Mouse (Mus musculus) olfactory bulb, adult 2 months (tissue): Measurements from ENCODE around the gene Simc1.

Experiments used
- CTCF ChIP-seq: fragments of 200-500 bp; IDR thresholded peaks from 2 replicates; pipeline ENCODE4 v1.5.1; 2012; ENCODE audit warnings: low read depth, mild to moderate bottlenecking, low read length, moderate library complexity; ENCODE audit not compliant: insufficient read depth
- POLR2A ChIP-seq: fragments of 200-500 bp; IDR thresholded peaks from 2 replicates; pipeline ENCODE4 v1.6.1; 2012; ENCODE audit warnings: mild to moderate bottlenecking, low read depth, low read length, moderate library complexity; ENCODE audit not compliant: insufficient read depth

DNA sequence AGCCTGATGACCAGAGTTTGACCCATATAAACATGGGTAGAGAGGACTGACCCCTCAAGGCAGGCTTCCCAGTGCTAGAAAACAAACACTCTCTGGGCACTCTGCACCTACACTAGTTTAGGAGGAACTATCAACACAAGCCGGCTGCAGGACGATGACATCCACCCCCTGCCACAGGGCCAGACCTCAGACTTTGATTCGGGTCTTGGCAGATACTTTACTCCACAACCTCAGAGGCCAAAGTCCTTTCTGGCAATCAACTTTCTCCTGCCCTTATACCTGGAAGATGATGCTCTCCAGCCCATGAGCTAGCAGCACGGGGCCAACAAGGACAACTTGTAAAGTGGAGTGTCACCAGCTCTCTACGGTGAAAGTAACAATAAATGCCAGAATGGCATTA, 79.3 kb downstream of the Simc1 start:
- TF ChIP-seq CTCF = no peak
- no peak for TF ChIP-seq POLR2A
